Mouse (Mus musculus): ENCODE measurements at regions not wholly inside any gene's neighbourhood (a gene's known extent, or its start where the extent isn't known, plus 50 kb on each side); places are given as distances from the start of the nearest gene placed in this dataset.
A peak's percentile ranks its signal among the peaks of the same experiment; 100 is the strongest.

DNA sequence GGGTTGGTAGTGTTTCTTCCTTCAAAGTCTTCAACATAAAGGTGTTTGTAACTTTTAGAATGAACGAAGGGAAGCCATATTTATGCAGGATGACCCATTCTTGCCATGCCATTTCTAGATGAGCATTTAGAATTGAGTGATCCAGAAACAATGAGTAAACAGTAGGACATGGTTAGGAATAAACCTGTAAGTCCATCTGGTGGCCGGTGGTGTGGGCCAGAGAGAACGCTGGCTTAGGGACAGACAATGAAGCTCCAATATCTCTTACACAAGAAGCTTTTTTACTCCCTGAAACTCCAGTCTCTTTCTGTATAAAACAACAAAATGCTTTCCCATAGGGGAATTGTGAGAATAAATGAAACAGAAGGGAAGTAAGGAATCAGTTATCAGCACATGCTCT is 296.9 kb upstream of the Clnk start:
- peak; percentile 58 for DNase-seq

DNA sequence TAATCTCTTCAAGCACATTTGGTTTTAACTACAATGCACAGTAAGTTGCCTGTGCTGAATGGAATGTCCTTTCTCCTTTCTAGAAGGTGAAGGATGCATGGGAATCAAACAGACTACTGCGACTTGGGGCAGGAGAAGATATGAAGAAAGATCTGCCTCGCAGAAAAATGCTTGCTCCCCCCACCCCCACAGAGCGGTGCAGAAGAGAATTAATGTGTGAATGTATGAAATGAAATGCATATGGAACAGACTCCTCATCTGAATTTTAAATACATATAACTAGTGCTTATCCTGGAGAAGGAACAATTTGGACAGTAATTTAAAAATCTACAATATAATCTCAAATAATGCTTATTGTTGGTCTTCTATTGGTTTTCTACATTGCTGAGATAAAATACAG is 283.0 kb upstream of the Clnk start:
- no peak for DNase-seq

DNA sequence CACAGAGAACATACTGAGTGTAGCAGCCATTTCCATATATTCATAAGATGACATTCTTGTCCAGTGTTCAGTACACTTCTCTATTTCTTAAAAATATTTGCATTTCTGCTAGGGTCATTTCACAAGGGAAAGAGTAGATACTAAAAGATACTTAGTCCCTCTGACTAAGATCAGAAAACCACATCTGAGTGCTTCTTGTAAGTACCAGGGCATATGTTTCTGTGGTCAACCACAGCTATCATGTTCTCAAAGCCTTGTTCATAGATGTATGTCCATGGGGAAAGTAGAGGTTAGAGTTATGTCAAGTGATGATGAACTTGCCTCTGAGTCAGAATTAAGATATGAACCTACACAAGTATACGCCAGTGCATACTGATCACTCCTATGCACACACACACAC is 279.2 kb upstream of the Clnk start:
- DNase-seq = no peak

DNA sequence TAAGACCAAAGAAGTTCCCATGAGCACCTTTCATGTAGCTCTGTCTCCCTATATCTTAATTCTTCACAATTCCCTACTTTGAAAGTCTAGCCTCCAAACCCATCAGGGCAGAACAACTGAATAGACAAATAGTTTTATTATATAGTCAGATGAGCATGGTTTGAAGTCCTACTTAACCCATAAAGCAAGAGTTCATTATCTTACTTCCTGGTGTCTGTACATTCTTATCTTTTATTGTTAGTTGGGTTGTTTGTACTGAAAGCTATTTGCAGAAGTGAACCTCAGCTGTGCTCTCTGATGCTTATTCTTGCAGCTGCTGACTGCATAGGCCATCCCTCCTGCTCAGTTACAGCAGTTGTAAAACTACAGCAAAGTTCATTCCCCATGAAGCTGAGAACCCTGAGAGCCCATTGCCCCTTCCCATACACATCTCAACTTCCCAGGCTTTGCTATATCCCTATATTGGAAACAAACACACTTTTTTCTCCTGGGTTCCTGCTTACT is 276.7 kb upstream of the Clnk start:
- no peak for DNase-seq

DNA sequence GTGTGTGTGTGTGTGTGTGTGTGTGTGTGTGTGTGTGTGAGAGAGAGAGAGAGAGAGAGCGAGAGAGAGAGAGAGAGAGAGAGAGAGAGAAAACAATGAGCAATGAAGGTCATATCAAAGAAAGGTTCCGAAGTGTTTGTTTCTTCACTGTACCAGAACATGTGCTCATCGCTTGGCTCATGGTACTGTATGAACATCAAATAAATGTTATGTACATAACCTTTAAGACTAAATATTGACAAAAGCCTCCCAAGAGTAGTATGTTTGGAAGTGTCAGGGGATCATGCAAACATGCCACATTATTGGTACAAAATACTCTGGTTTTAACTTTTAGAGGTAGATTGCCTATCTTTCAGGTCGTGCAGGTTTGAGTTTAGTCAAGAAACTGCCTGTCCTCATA is 275.3 kb upstream of the Clnk start:
- DNase-seq = no peak

DNA sequence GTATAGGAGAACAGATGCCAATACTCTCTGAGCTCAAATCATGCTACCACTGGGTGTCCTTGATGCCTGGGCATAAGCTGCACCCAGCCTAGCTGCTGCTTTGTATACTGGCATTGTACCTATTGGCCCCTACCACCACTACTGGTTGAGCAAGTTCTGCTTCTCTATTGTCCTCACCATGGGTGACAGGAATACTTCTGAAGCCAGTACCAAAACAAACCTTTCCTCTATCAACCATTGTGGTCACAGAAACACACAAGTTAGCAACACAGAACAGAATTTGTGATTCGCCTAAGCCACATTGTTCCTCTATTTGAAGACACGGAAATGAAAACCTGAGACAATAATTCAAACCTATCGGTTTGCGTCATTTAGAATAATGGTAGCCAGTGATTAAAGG is 274.3 kb upstream of the Clnk start:
- DNase-seq = no peak

DNA sequence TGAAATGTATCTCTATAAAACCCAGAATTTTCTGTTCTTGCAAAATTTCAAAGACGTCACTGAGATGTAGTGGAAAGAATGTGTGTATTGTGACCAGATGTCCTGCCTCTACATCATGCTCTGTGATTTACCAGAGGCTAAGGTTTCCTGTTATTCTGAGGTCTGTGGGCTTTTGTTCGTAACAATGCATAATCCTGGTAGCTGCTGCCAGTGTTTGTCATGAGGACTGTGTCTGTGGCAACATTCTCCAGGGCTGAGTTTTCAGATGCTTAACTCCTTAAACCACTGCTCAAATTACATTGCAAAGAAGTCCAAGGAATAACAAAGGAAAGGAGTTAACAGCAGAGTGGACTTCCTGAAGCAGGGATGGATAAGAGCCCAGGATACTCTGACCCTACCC is 269.0 kb upstream of the Clnk start:
- DNase-seq = no peak

DNA sequence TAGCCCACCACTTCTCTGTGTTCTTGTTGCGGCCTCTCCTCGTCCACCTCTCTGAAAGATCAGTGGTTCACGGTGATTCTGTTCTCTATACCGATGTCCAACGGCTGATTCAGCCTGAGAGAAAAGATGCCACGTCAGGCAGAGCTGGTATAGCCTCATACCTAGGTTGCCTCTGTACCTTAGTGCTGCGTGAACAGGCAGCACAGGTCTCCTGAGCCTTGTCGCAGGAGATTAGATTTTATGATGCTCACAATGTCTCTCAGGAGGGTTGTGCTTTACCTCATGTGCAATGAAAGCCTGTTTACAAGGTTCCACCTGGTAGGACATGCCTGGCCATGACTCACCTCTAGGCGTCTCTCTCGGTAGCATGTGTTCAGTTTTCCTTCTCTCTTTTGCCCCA is 267.6 kb upstream of the Clnk start:
- no peak for DNase-seq

DNA sequence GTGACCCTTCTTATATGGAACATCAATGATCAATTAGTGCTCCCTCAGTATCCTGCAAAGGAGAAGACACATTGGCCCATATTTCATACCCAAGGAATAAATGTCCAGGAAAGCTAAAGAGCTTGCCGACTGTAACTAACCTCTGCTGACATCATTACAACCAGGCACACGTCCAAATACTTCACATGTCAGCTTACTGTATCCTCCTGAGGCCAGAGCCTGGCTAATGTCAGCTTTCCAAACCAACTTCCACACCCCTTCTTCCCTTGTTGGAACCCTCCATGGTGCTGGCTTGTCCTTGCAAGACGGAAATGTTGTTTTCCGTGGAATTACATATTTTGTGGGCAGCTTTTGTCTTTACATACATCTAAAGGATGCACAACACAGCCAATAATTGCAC is 267.0 kb upstream of the Clnk start:
- no peak for DNase-seq

DNA sequence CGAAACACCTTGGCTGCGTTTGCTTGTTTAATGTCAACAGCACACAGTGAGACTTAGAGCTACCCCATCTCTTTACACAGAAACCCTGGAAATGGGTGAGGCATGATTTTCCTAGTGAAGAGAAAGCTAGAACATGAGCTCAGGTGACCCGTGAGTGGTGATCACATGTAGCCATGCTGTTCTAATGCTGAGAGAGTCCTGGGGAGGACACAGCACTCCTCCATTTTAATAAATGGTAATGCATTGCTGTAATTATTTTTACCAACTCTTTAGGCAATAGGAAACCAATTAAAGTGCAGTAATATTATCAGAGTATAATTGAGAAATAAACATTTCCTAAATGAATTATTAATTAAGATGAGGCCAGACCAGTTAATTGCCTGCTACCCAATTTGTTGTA is 261.8 kb upstream of the Clnk start:
- no peak for DNase-seq

DNA sequence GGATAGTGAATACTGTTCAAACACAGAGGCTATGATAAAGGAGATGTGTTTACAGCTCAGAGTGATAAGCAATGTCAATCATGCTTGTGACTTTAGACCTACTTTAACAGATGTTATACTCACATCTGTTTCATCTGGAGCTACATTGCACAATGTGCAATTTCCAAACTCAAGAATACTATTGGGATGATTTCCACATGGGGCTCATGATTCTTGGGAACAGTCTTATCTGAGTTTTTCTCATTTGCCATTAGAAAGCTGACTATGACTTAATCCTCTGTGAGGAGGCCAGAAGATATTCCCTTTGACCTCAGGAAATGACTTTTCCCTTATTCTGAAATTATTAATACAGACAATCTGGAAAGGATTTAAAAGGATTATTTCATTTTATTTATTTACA is 252.3 kb upstream of the Clnk start:
- no peak for DNase-seq

DNA sequence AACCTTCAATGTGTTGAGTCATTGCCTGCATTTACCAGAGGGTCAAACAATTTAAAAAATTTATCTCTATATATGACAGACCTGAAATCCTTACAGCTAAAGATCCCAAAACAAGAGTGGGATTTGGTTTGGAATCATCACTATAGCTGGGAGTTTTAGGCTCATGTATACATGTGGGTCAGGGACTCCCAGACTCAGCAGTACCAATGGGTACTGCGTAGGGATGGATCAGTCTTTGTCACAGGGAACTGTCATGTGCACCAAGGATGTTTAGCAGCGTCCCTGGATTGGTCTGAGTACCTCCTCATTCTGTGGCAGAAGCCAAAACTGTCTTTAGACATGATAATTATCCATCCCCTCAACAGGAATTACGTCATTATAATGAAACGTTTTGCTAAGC is 250.2 kb upstream of the Clnk start:
- no peak for DNase-seq

DNA sequence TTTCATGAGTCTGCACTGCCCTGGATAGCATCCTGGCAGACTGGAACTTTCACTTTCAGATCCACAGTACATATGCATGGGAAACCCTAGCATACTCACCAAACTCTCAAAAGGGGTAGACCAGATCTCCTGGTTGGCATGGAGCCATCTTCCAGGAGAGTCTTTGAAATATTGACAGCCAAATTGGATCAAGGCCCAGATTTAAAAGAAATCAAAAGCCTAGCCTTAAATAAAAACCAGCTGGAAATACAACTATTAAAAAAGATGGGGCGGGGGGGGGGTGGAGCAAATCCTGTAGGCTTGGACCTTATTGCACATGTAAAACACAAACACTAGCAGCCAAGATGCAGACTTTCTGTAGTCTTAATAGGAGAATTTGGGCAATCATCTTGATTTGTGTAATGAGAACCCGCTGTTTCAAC is 249.7 kb upstream of the Clnk start:
- no peak for DNase-seq

DNA sequence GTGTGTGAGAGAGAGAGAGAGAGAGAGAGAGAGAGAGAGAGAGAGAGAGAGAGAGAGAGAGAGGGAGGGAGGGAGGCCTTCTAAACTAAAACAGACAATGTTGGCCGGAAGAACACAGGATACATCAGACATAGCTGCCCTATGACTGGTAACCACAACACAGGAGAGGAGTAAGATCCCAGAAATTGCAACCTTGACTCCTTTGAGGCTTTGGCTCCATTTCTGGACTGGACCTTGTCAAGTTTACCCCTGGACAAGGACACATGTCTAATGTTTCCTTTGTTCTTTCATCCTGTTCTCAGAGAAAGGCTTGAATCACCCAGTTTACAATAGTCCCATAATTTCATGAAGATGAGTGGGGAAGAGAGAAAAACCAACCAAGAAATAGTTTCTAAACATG is 233.7 kb upstream of the Clnk start:
- no peak for DNase-seq

DNA sequence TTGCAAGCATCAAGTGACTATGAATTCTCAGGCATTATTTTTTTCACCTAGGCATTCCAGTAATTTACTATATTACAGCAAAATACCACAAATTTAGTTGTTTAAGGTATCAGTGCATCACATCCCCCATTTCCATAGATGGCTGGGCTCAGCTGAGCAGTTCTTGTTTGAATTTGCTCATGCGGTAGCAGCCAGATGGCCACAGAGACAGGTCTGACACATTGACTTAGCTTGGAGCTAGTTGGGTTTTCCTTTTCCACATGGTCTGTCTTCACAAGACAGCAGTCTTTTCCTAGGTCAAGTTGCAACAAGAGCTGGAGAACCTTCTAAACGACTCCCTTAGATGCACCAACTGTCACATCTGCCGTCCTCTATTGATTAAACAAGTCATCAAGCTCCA is 232.9 kb upstream of the Clnk start:
- peak; percentile 5 for DNase-seq

DNA sequence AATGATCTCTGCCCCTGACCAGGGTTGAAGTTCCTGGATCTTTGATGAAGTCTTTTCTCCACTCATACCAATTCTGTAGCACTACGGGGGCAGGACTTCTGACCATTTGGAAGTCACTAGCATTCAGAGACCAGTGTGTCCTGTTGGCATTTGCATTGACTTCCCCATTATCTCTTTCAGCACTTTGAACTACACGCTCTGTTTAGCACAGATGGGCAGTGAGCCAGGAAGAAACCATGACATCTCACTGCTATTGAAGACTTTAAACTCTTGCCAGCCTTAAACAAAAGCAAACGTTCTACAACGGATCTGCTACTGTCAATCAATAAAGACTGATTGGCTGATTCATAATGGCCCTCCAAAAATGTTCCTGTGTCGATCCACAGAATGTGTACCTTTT is 222.5 kb upstream of the Clnk start:
- no peak for DNase-seq

DNA sequence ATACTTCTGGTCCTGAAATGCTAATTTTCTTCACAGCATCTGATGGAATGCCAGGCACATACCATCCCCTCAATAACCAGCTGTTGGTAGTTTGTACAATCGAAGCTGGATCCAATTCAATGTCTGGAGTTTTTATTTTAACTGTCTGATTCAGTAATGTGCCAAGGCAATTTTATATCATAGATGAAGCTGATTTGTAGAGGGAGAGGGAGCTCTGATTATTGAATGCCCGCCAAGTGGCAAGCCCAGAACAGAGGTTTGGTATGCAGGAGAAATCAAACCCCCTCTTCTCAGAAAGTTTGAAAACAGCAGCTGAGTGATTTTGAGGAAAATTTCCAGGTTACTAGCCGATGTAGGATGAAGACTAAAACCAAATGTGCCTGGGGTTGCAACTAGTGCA is 218.3 kb upstream of the Clnk start:
- DNase-seq = no peak

DNA sequence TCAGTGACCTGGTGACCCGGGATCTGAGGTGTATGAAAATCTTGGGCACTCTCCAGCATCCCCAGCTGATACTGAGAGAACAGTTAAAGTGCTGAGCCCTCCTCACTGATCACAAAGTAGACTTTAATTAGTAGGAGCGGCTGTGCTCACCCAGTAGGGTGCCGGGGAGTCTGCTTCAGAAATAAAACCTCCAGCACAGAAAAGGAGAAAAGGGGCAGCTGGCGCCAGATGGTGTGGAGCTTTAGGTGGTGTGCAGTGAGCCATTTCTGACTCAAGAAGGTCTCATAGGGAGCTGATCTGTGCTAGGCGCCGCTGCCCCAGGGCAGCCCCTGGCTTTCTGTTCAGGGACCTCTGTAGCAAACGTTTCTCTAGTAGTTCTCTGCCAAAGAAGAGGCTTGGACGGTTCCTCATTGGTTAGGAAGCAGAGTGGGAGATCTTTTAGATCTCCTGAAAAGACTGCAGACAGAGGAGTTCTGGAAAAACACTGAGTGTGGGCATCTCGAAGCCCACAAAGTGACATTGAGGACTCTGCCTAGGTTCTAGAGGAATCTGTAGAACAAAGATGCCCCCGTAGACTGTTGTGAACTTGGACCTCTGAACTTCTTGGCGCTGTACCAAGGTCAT is 200.1 kb upstream of the Clnk start:
- DNase-seq = peak; percentile 87

DNA sequence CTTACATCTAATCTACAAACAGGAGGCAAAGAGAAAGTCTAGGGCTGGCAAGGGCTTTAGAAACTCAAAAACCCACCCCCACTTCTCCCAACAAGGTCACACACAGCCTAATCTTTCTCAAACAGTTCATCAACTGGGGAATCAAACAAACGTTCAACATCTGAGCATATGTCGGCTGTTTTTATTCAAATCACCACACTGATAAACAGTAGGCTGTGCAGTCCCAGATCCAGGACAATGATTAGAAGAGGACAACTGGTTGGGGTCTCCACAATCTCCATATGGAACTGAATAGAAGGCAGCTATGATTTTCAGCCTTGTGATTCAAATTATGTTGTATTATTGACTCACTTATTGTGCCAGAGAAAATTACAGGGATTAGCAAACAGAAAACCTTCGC is 193.1 kb upstream of the Clnk start:
- no peak for DNase-seq

DNA sequence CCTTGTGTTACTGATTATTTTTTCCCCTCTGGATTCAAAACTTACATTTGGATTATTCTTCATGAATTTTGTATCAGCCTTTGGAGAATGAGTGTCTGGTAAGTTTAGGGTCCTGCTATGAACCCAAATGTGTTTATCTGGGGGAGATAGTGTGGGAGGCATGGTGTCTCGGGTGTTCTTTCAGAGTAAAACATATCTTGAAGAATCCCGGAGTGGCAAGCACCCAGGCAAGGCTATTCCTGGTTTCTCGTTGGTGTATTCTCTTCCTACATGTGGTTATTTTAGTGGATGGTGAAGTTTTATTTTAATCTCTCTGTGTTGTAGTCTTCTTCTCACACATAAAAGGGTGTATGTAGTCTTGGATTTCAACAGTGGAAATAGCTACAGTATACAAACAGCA is 186.4 kb upstream of the Clnk start:
- DNase-seq = no peak

DNA sequence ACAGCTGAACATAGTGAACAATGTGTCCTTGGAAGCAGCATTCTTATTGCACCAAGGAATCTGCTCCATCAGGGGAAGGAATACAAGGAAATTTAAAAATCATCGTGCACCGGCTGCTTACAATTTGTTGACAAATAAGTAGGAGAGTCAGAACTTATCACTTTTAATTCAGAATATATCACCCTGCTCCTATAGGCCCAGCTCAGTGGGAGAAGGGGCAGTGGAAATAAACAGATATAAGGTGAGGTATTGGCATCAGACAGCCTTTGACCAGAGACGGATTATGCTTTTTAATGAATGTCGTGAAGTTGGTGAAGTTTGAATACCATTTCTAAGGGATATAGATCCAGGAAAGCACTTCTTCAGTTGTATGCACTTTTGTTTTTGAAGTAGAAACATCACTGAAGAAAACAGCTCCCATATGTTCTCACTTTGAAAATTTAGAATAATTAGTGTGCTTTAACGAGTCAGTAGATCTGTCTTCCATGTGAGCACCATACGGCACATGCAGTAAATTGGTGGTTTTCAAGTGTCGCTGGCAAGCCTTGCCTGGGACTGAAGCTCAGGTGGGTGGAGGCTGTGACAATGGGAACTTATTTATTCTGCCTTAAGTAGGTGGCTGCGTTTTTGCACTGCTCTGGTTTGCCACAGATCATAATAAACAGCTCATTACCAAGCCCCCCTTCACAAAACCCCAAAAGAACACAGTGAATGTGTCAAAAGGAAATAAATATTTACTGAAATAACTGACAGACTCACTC is 176.1 kb upstream of the Clnk start:
- DNase-seq = no peak

DNA sequence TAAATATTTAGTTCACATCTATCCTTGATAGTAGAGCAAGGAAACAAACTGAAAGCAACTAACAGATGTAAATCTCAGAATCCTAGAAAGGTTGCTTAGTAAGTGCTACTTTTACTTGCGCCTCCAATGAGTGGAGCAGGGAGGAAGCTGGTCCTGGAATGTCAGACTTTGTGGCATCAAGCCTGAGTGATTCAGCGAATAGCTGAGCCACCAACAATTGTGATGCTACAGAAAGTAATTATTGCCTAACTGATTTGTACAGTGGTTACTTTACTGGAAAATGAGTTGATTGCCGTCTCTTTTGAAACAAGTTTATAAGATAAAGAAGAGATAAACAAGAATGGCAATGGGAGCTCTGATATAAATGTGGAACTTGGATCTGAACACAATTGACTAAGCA is 173.9 kb upstream of the Clnk start:
- DNase-seq = no peak

DNA sequence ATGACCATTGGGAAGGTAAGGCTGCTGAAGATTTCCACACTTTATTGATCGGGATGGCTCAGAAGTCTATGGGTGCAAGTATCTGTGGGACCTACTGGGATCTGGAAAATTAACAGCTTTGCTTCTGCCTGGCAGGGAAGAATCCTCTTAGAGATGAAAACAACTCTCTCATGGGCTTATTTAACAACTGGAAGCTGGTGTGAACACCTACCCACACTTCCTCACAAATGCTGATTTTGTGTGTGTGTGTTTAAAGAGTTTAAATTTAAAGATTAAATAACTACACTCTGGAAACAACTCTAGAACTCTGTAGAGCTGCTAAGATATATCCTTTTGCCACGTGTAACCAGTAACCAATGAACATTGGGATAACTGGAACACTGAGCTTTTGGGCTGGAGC is 172.5 kb upstream of the Clnk start:
- no peak for DNase-seq

DNA sequence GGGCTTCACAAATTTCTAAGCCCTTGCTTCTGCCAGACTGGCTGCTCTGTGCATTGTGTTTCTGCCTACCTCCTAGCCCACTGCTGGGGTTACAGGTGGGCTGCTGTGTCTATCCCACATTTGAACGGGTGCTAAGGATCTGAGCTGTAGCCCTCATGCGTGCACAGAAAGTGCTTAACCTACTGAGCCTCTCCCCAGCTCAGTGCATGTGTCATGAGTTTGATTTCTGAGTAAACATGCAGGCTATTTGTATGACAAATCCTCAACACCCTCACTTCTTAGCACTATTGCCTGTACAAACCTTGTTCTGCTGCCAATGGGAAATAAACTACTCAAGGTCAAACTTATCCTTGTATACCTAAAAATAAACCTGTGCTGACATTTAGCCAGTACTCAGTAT is 163.9 kb upstream of the Clnk start:
- no peak for DNase-seq

DNA sequence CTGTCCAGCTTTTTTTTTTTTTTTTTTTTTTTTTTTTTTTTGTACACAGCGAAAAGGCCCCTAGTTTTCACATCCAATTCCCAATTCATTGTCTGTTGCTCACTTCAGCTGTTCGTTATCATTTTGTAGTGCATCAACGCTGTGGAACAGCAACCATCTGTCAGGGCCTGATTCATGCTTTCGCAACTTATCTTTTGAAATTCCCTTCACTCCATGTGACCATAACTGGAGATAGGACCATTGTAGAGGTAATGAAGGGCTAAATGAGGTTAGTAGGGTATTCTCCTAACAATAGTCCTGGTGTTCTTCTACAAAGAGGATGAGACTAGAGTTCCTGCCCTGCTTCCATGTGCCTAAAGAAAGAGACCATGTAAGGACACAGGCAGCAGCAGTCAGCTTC is 146.6 kb upstream of the Clnk start:
- no peak for DNase-seq
